Mouse (Mus musculus): Measurements from ENCODE around the gene Sept14. TPM values are rescaled to one million over a fixed set of nuclear protein-coding genes. Genes with fewer than 3 reads are reported as not detected.
"Not testable (repeated sequence)": the region's sequence is repeated elsewhere in the genome, so short reads cannot be mapped to it uniquely, and the experiment has no call there.

Sept14 gene
- total and polyA plus RNA-seq, 2 experiments from 2014 or later: not detected

- WGBS: under 1% methylated on average over 33 of the region's 33 CpGs
- peak within 1 kb of the TSS; percentile 76 for H3K4me3 ChIP-seq (ENCODE audit: low read depth, low read length)
- ATAC-seq: peak; percentile 99
Measured at GRCm38 (mm10) chr5:129715326-129715861, 7.1 kb upstream of the Sept14 start, which contains the start of gene Mrps17. Mrps17 (plus strand) TSS chr5:129715497.

DNA sequence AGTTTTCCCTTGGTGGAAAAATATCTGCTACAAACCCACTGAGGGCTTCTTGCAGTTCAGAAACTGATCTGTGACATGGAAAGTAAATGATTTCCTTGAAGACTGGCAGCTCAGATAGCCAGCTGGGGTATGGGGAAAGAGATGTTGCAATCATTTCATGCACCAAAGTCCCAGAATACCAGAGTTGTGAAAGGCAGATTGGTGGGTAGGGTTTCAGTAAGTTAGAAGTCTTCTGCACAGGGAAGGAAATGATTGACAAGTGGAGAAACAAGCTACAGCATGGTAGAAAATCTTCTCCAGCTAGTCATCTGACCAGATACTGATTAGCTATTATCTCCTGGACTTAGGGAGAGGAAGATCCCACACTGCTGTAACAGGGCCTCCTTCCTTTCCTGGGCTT is 4.9 kb downstream of the Sept14 start:
- no peak overlapping the region for H3K4me3 ChIP-seq (ENCODE audit: low read depth, low read length)
- no peak overlapping the region for H3K27ac ChIP-seq (ENCODE audit: low read depth, low read length)
- no peaks in the 10 kb centered on the region for H3K27me3 ChIP-seq (ENCODE audit: insufficient read depth, low read length)
- ATAC-seq (no peak), DNase-seq (no peak)
- H3K4me1 ChIP-seq (ENCODE audit: insufficient read depth): no peaks in the 10 kb centered on the region
- no peak overlapping the region for H3K9ac ChIP-seq
- TF ChIP-seq CTCF (IDR thresholded peaks at IDR 0.05; ENCODE audit: low read depth): no peak
- no peaks in the 10 kb centered on the region for H3K36me3 ChIP-seq (ENCODE audit: insufficient read depth)
- no peak overlapping the region for H3K4me2 ChIP-seq (ENCODE audit: low read depth)
- no peaks in the 10 kb centered on the region for H3K9me3 ChIP-seq (ENCODE audit: low read length)

More at GRCm38 (mm10) chr5:129715326-129715861, 7.1 kb upstream of the Sept14 start, which contains the start of gene Mrps17:
- H3K27me3 ChIP-seq (ENCODE audit: insufficient read depth, low read length): no peaks in the 10 kb centered on the region
- H3K9me3 ChIP-seq (ENCODE audit: low read length): no peaks in the 10 kb centered on the region
- H3K9ac ChIP-seq: peak within 1 kb of the TSS; percentile 88
- DNase-seq: peak; percentile 95
- peak within 1 kb of the TSS; percentile 66 for H3K4me2 ChIP-seq (ENCODE audit: low read depth)
- 0 out of 2 replicates have a peak, but pooled peaks have one; percentile 3 for TF ChIP-seq CTCF (IDR thresholded peaks at IDR 0.05; ENCODE audit: low read depth)
- no peaks in the 10 kb centered on the region for H3K4me1 ChIP-seq (ENCODE audit: insufficient read depth)
- H3K27ac ChIP-seq (ENCODE audit: low read depth, low read length): peak within 1 kb of the TSS; percentile 62
- peaks cover 23% of the 10 kb centered on the region for H3K36me3 ChIP-seq (ENCODE audit: insufficient read depth)

- no peak overlapping the region for H3K27ac ChIP-seq (ENCODE audit: low read depth, low read length)
- TF ChIP-seq CTCF (IDR thresholded peaks at IDR 0.05; ENCODE audit: low read depth): no peak
- DNase-seq: no peak
- 76% methylated on average over 1 of the region's 1 CpGs for WGBS
- H3K4me2 ChIP-seq (ENCODE audit: low read depth): no peak overlapping the region
- no peaks in the 10 kb centered on the region for H3K4me1 ChIP-seq (ENCODE audit: insufficient read depth)
- no peaks in the 10 kb centered on the region for H3K9me3 ChIP-seq (ENCODE audit: low read length)
- no peak for ATAC-seq
- H3K4me3 ChIP-seq (ENCODE audit: low read depth, low read length): no peak overlapping the region
- H3K36me3 ChIP-seq (ENCODE audit: insufficient read depth): no peaks in the 10 kb centered on the region
- no peaks in the 10 kb centered on the region for H3K27me3 ChIP-seq (ENCODE audit: insufficient read depth, low read length)
- no peak overlapping the region for H3K9ac ChIP-seq
Measured at GRCm38 (mm10) chr5:129701706-129702105, 6.6 kb downstream of the Sept14 start.

- 36% methylated on average over 2 of the region's 2 CpGs for WGBS
- H3K27ac ChIP-seq (ENCODE audit: low read depth, low read length): no peak overlapping the region
- ATAC-seq (no peak; the same call in 1 of the 2 replicates), DNase-seq (peak; percentile 11)
- no peak overlapping the region for H3K9ac ChIP-seq
- H3K9me3 ChIP-seq (ENCODE audit: low read length): no peaks in the 10 kb centered on the region
- no peaks in the 10 kb centered on the region for H3K4me1 ChIP-seq (ENCODE audit: insufficient read depth)
- no peaks in the 10 kb centered on the region for H3K27me3 ChIP-seq (ENCODE audit: insufficient read depth, low read length)
- no peak overlapping the region for H3K4me3 ChIP-seq (ENCODE audit: low read depth, low read length)
- TF ChIP-seq CTCF (IDR thresholded peaks at IDR 0.05; ENCODE audit: low read depth): no peak
- H3K4me2 ChIP-seq (ENCODE audit: low read depth): 0 out of 2 replicates have a peak overlapping the region, but pooled peaks have one; percentile 17
- no peaks in the 10 kb centered on the region for H3K36me3 ChIP-seq (ENCODE audit: insufficient read depth)
Measured at GRCm38 (mm10) chr5:129700506-129700905, 7.8 kb downstream of the Sept14 start.

DNA sequence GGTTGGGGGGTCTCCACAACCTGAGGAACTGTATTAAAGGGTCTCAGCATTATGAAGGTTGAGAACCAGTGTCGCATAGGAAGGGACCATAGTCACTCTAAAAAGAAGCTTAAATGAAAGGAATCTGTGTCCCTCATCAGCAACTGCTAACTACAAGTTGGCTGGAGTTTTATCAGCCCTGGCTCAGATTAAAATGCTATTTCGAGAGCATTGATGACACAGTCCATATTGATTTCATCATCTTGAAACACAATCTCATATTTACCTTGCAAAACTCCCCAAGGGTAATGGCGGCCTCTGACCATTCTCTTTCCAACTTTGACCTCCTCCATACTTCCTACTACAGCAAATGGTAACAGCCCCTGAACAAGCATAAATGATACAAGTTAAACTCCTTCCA is 17.8 kb downstream of the Sept14 start:
- no peaks in the 10 kb centered on the region for H3K27me3 ChIP-seq (ENCODE audit: insufficient read depth, low read length)
- no peak for TF ChIP-seq CTCF (IDR thresholded peaks at IDR 0.05; ENCODE audit: low read depth)
- no peaks in the 10 kb centered on the region for H3K4me1 ChIP-seq (ENCODE audit: insufficient read depth)
- H3K4me2 ChIP-seq (ENCODE audit: low read depth): no peak overlapping the region
- H3K36me3 ChIP-seq (ENCODE audit: insufficient read depth): no peaks in the 10 kb centered on the region
- whole genome bisulfite sequencing: 85% methylated on average over 3 of the region's 3 CpGs
- DNase-seq (no peak), ATAC-seq (no peak)
- H3K27ac ChIP-seq (ENCODE audit: low read depth, low read length): no peak overlapping the region
- no peaks in the 10 kb centered on the region for H3K9me3 ChIP-seq (ENCODE audit: low read length)
- no peak overlapping the region for H3K9ac ChIP-seq
- H3K4me3 ChIP-seq (ENCODE audit: low read depth, low read length): no peak overlapping the region

DNA sequence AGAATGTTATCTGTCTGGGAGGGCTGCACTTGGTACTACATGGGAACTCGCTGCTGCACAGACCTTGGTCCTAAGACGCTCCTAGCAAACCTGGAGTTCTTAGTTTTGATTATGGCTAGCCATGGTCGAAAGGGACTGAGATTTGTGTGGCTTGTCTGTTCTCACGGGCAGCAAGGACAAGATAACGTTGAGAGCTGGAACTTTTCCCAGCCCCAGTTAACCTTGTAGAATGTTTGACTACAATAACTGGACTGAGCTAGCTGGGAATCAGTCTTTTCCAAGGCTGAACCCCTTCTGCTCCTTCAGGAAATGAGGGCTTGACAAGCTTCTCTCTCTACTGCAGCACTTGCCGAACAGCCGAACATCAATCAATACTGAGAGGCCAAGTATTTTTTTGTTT is 20.7 kb downstream of the Sept14 start:
- Histone ChIP-seq H3K9ac (no peak overlapping the region), H3K36me3 (ENCODE audit: insufficient read depth) (no peaks in the 10 kb centered on the region), H3K4me1 (ENCODE audit: insufficient read depth) (no peaks in the 10 kb centered on the region), H3K27me3 (ENCODE audit: insufficient read depth, low read length) (no peaks in the 10 kb centered on the region), H3K4me2 (ENCODE audit: low read depth) (no peak overlapping the region), H3K9me3 (ENCODE audit: low read length) (no peaks in the 10 kb centered on the region), H3K4me3 (ENCODE audit: low read depth, low read length) (no peak overlapping the region), H3K27ac (ENCODE audit: low read depth, low read length) (no peak overlapping the region)
- DNase-seq (no peak), ATAC-seq (no peak)
- no peak for TF ChIP-seq CTCF (IDR thresholded peaks at IDR 0.05; ENCODE audit: low read depth)
- WGBS: 84% methylated on average over 7 of the region's 7 CpGs

GRCm38 (mm10) chr5:129685141-129685540 is 23.2 kb downstream of the Sept14 start:
- not testable (repeated sequence) for H3K4me2 ChIP-seq (ENCODE audit: low read depth); H3K4me1 ChIP-seq (ENCODE audit: insufficient read depth); H3K9ac ChIP-seq; ATAC-seq; H3K9me3 ChIP-seq (ENCODE audit: low read length); H3K36me3 ChIP-seq (ENCODE audit: insufficient read depth); H3K4me3 ChIP-seq (ENCODE audit: low read depth, low read length); H3K27me3 ChIP-seq (ENCODE audit: insufficient read depth, low read length); DNase-seq; H3K27ac ChIP-seq (ENCODE audit: low read depth, low read length)
- WGBS: 97% methylated on average over 5 of the region's 5 CpGs
